Comparison of ENCODE assay signal across 20 mouse cellular contexts in the genomic region with DNA sequence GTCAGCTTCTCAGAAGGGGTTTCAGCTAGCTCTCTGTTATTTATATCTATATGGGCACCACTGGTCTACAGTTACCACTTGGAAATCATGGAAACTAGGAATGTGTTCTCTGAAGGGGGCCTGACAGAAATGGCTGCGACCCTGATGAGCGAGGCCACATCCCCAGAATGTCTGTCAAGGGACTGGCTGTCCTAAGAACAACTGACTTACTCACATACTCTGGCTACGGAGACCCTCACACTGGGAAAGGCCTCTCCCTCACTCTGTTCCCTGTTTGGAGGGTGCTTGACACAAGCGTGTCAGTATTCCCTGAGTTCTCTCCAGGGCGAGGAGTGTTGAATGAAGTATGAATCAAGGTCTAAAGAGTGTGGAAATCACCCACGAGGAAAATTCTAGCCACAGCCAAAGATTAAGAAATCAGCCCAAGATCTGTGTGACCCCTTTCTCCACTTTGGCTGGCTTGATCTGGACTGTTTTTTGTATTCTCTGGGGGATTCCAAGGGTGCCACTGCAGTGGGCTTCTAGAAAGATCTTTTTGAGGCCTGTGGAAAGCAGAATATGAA. TPM values are rescaled to one million over a fixed set of nuclear protein-coding genes. Genes with fewer than 3 reads are reported as not detected.
DNase-seq lines count a peak whose midpoint lies in the region; ATAC-seq and TF ChIP-seq lines count a peak whose summit lies in the region.
"Had no signal": no experiment of that assay in that cellular context is flagged by ENCODE, and none has a peak within 500 bp of the region (broad histone marks: within the 10 kb centered on the region; RNA-seq: fewer than 3 reads in every experiment).

No protein-coding gene starts in this region.

- ATAC-seq in forebrain, embryonic 13.5 days = no peak
- ATAC-seq in forebrain, embryonic 14.5 days = no peak
- ATAC-seq in midbrain, postnatal 0 days (ENCODE audit: low FRiP score) = no peak
- no peak for ATAC-seq in hindbrain, embryonic 13.5 days (ENCODE audit: low FRiP score)
- peak; percentile 7; the same call in 1 of the 2 replicates for ATAC-seq in neural tube, embryonic 13.5 days (ENCODE audit: low read depth)
- ATAC-seq: forebrain, embryonic 15.5 days; liver, postnatal 0 days had no signal

- WGBS in forebrain, embryonic 13.5 days = 51% methylated on average over 6 of the region's 6 CpGs
- WGBS in forebrain, embryonic 14.5 days = 61% methylated on average over 6 of the region's 6 CpGs
- 49% methylated on average over 6 of the region's 6 CpGs for WGBS in midbrain, embryonic 10.5 days
- WGBS in midbrain, postnatal 0 days = 48% methylated on average over 6 of the region's 6 CpGs
- WGBS in hindbrain, embryonic 13.5 days = 15% methylated on average over 6 of the region's 6 CpGs
- 22% methylated on average over 6 of the region's 6 CpGs for WGBS in neural tube, embryonic 13.5 days

- H3K27me3 ChIP-seq in forebrain, embryonic 13.5 days = peaks cover 59% of the 10 kb centered on the region
- H3K27me3 ChIP-seq in forebrain, embryonic 14.5 days (replicated peaks; ENCODE audit: control insufficient read depth, insufficient read depth, low read length) = peaks cover 25% of the 10 kb centered on the region
- peaks cover 6% of the 10 kb centered on the region; the same call in 1 of the 2 replicates for H3K27me3 ChIP-seq in midbrain, embryonic 10.5 days (ENCODE audit: low read depth, poor library complexity, severe bottlenecking)
- no peaks in the 10 kb centered on the region for H3K27me3 ChIP-seq in midbrain, postnatal 0 days (ENCODE audit: insufficient read depth, low read length)
- no peaks in the 10 kb centered on the region for H3K27me3 ChIP-seq in hindbrain, embryonic 13.5 days
- no peaks in the 10 kb centered on the region for H3K27me3 ChIP-seq in neural tube, embryonic 13.5 days
- H3K27me3 ChIP-seq: embryonic facial prominence, embryonic 15.5 days; heart, embryonic 12.5 days had no signal

- no peaks in the 10 kb centered on the region for H3K9me3 ChIP-seq in forebrain, embryonic 13.5 days (replicated peaks)
- no peaks in the 10 kb centered on the region for H3K9me3 ChIP-seq in forebrain, embryonic 14.5 days (replicated peaks; ENCODE audit: control insufficient read depth, low read length)
- no peaks in the 10 kb centered on the region for H3K9me3 ChIP-seq in midbrain, embryonic 10.5 days (replicated peaks)
- H3K9me3 ChIP-seq in midbrain, postnatal 0 days (ENCODE audit: low read length) = no peaks in the 10 kb centered on the region
- H3K9me3 ChIP-seq in hindbrain, embryonic 13.5 days = no peaks in the 10 kb centered on the region
- no peaks in the 10 kb centered on the region for H3K9me3 ChIP-seq in neural tube, embryonic 13.5 days
- H3K9me3 ChIP-seq: embryonic facial prominence, embryonic 15.5 days; forebrain, embryonic 15.5 days; heart, embryonic 12.5 days had no signal

- H3K27ac ChIP-seq in forebrain, embryonic 13.5 days = 0 out of 2 replicates have a peak overlapping the region, but pooled peaks have one; percentile 2
- H3K27ac ChIP-seq in forebrain, embryonic 14.5 days (ENCODE audit: low read depth, low read length) = no peak overlapping the region
- peak overlapping the region; percentile 78 for H3K27ac ChIP-seq in midbrain, embryonic 10.5 days (replicated peaks)
- no peak overlapping the region for H3K27ac ChIP-seq in midbrain, postnatal 0 days (ENCODE audit: low read depth, low read length)
- peak overlapping the region; percentile 74 for H3K27ac ChIP-seq in hindbrain, embryonic 13.5 days
- H3K27ac ChIP-seq in neural tube, embryonic 13.5 days (replicated peaks) = peak overlapping the region; percentile 74
- H3K27ac ChIP-seq: embryonic facial prominence, embryonic 15.5 days; forebrain, embryonic 15.5 days; stomach, postnatal 0 days had no signal

- peaks cover 18% of the 10 kb centered on the region for H3K4me1 ChIP-seq in forebrain, embryonic 13.5 days
- H3K4me1 ChIP-seq in forebrain, embryonic 14.5 days (ENCODE audit: control insufficient read depth, insufficient read depth, low read length) = peaks cover 7% of the 10 kb centered on the region; the same call in 1 of the 2 replicates
- H3K4me1 ChIP-seq in midbrain, embryonic 10.5 days = peaks cover 56% of the 10 kb centered on the region
- no peaks in the 10 kb centered on the region for H3K4me1 ChIP-seq in midbrain, postnatal 0 days (ENCODE audit: insufficient read depth, low read length)
- H3K4me1 ChIP-seq in hindbrain, embryonic 13.5 days (replicated peaks) = peaks cover 55% of the 10 kb centered on the region
- peaks cover 82% of the 10 kb centered on the region for H3K4me1 ChIP-seq in neural tube, embryonic 13.5 days (replicated peaks)

- no peak overlapping the region for H3K4me3 ChIP-seq in forebrain, embryonic 13.5 days
- no peak overlapping the region for H3K4me3 ChIP-seq in forebrain, embryonic 14.5 days (ENCODE audit: low read depth, low read length)
- H3K4me3 ChIP-seq in midbrain, embryonic 10.5 days = no peak overlapping the region
- no peak overlapping the region for H3K4me3 ChIP-seq in midbrain, postnatal 0 days (ENCODE audit: low read depth, low read length)
- no peak overlapping the region for H3K4me3 ChIP-seq in hindbrain, embryonic 13.5 days
- H3K4me3 ChIP-seq in neural tube, embryonic 13.5 days = no peak overlapping the region
- H3K4me3 ChIP-seq: embryonic facial prominence, embryonic 15.5 days; forebrain, embryonic 15.5 days; heart, embryonic 12.5 days had no signal

- H3K9ac ChIP-seq in forebrain, embryonic 13.5 days = no peak overlapping the region
- H3K9ac ChIP-seq in forebrain, embryonic 14.5 days (ENCODE audit: low read length) = no peak overlapping the region
- H3K9ac ChIP-seq in midbrain, postnatal 0 days (replicated peaks; ENCODE audit: low read length, poor library complexity, severe bottlenecking) = no peak overlapping the region
- H3K9ac ChIP-seq in hindbrain, embryonic 13.5 days = no peak overlapping the region; the same call in 1 of the 2 replicates
- H3K9ac ChIP-seq in neural tube, embryonic 13.5 days = no peak overlapping the region
- H3K9ac ChIP-seq: embryonic facial prominence, embryonic 15.5 days; forebrain, embryonic 15.5 days; heart, embryonic 12.5 days; liver, postnatal 0 days had no signal

- no peak for TF ChIP-seq CTCF in midbrain, postnatal 0 days (IDR thresholded peaks at IDR 0.05)

- H3K36me3 ChIP-seq in forebrain, embryonic 13.5 days (ENCODE audit: poor library complexity, severe bottlenecking) = no peaks in the 10 kb centered on the region
- no peaks in the 10 kb centered on the region for H3K36me3 ChIP-seq in forebrain, embryonic 14.5 days (ENCODE audit: control insufficient read depth, insufficient read depth, low read length)
- H3K36me3 ChIP-seq in midbrain, embryonic 10.5 days = no peaks in the 10 kb centered on the region
- H3K36me3 ChIP-seq in midbrain, postnatal 0 days (ENCODE audit: insufficient read depth, low read length) = no peaks in the 10 kb centered on the region
- no peaks in the 10 kb centered on the region for H3K36me3 ChIP-seq in hindbrain, embryonic 13.5 days
- no peaks in the 10 kb centered on the region for H3K36me3 ChIP-seq in neural tube, embryonic 13.5 days
- H3K36me3 ChIP-seq: embryonic facial prominence, embryonic 15.5 days; forebrain, embryonic 15.5 days; heart, embryonic 12.5 days had no signal

- DNase-seq in forebrain, embryonic 14.5 days (ENCODE audit: low spot score) = no peak
- DNase-seq in midbrain, embryonic 10.5 days (ENCODE audit: low spot score) = no peak
- no peak for DNase-seq in midbrain, postnatal 0 days (ENCODE audit: low spot score)
- no peak for DNase-seq in thymus, postnatal 10 days (ENCODE audit: low spot score in 2 of 2)
- DNase-seq in yolk sac, embryonic 10.5 days (ENCODE audit: low spot score) = no peak
- DNase-seq: cerebellum, adult 18-20 months; kidney, adult 9 months; kidney, postnatal 36 days; layer of hippocampus, adult 9-11 months; liver, postnatal 0 days; lung, postnatal 14 days; right cerebral cortex, postnatal 14 days; thymus, postnatal 25 days had no signal

- no peak overlapping the region for H3K4me2 ChIP-seq in forebrain, embryonic 13.5 days
- H3K4me2 ChIP-seq in forebrain, embryonic 14.5 days (ENCODE audit: low read length) = no peak overlapping the region
- H3K4me2 ChIP-seq in midbrain, postnatal 0 days (ENCODE audit: low read depth, low read length, poor library complexity, severe bottlenecking) = no peak overlapping the region
- H3K4me2 ChIP-seq in hindbrain, embryonic 13.5 days = no peak overlapping the region
- H3K4me2 ChIP-seq in neural tube, embryonic 13.5 days = no peak overlapping the region
- H3K4me2 ChIP-seq: embryonic facial prominence, embryonic 15.5 days; forebrain, embryonic 15.5 days; heart, embryonic 12.5 days had no signal

RNA-seq across cellular contexts. Expression of gene Ebf1, which starts 40.8 kb away (rescaled TPM):
- 30.7 and 36.4 TPM in 2 replicates for polyA plus RNA-seq in forebrain, embryonic 13.5 days (2015; fragmentation: Nextera tagmentation; extraction: Ambion mirVana)
- polyA plus RNA-seq in forebrain, embryonic 14.5 days (2014; fragmentation: Nextera tagmentation; extraction: Ambion mirVana) = 30.7 and 37.6 TPM in 2 replicates
- 31.8 and 49.2 TPM in 2 replicates for polyA plus RNA-seq in midbrain, embryonic 10.5 days (2016; fragmentation: Nextera tagmentation; extraction: Ambion mirVana)
- total RNA-seq in midbrain, postnatal 0 days (2014; rRNA removed) = 27.1 and 27.2 TPM in 2 replicates
- 30.0 and 30.5 TPM in 2 replicates for polyA plus RNA-seq in midbrain, postnatal 0 days (2015; fragmentation: Nextera tagmentation; extraction: Ambion mirVana)
- polyA plus RNA-seq in hindbrain, embryonic 13.5 days (2015; fragmentation: Nextera tagmentation; extraction: Ambion mirVana) = 135 and 159 TPM in 2 replicates
- polyA plus RNA-seq in neural tube, embryonic 13.5 days (2015; fragmentation: Nextera tagmentation; extraction: Ambion mirVana) = 182 and 184 TPM in 2 replicates

Comparison
In these comparisons a context has a peak if more than half of its experiments do, and no peak if none do; other contexts are left out.
1. H3K27ac ChIP-seq: peak in forebrain, embryonic 13.5 days (single experiment), midbrain, embryonic 10.5 days (single experiment), hindbrain, embryonic 13.5 days (single experiment) and neural tube, embryonic 13.5 days (single experiment); none in forebrain, embryonic 14.5 days (single experiment) and midbrain, postnatal 0 days (single experiment).